Mouse (Mus musculus) kidney, adult 2 months (tissue): ENCODE measurements around the gene Fasn.

Experiments used
- CTCF ChIP-seq: fragments of 200-500 bp; conservative IDR thresholded peaks from 2 replicates; pipeline ENCODE4 v1.5.1; 2011; ENCODE audit warnings: low read depth, mild to moderate bottlenecking, control low read depth, low read length, moderate library complexity, mixed read lengths; ENCODE audit not compliant: insufficient read depth, insufficient read length
- POLR2A ChIP-seq: fragments of 200-500 bp; IDR thresholded peaks from one replicate; pipeline ENCODE4 v1.6.1; 2011; ENCODE audit warnings: low read depth, low read length, control low read depth

- TF ChIP-seq POLR2A, result no peak
- TF ChIP-seq CTCF, result no peak
These were observed 27.2 kb upstream of the Fasn start for GRCm38 (mm10) chr11:120851582-120851981.
